Mouse (Mus musculus): Measurements from ENCODE around the gene Gm11077.

The Gm11077 gene

DNA sequence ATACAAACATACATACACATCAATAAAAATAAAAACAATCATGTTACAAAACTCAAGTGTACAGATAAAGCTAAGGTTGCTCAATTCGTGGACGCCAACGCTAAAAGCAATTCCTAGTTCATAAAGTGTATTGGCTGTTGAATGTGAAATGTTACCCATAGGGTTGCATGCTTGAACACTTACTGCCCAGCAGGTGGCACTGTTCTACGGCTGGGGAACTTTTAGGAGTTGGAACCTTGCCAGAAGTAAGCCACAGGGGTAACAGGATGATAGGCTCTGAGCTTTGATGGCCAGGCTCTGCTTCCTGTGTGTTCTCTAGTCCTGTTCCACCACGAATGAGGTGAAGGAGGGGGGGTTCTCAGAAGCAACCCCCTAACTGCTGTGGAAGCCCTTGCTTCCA lies at the start of gene Gm11077:
Gm11077 (plus strand) TSS at position 13 of the 400 bp plus-strand sequence.
- DNase-seq (ENCODE audit: low read depth): peak; percentile 26

DNA sequence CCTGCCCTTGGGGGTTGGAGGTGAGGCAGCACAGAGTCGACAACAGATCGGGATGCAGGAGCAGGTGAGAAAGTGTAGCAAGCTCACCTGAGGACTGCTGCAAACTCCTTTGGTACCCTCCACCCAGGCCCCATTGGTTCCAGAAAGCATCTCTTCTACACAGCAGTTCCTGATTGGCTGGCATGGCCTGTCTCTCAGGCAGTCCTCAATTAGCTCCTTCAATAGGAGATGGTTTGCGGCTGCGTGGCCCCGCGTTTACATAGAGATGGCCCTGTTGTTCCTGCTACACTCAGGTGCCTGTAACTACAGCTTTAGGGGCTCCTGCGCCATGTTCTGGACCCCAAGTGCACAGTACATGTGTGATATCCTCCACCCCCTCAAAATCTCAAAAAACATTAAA lies 48.4 kb upstream of the Gm11077 start:
- DNase-seq (ENCODE audit: low read depth): no peak

DNA sequence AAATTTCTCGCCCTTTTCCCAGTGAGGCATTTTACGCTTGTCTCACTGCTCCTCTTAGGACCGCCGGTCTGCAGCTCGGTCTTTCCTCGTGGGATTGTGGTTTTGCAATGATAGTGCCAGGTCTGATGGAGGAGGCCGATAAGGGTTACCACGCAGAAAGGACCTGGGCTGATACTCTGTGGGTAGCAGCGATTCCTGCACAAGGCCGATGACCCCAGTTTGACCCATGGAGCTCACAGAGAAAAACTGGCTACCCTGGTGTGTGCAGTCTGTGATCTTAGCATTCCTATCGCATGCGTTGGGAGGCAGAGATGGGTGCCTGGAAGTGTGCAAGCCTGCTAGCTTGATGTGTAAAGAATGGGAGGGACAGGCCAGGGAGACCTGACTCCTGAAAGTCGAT lies 46.3 kb upstream of the Gm11077 start:
- DNase-seq (ENCODE audit: low read depth): peak; percentile 61

- DNase-seq (ENCODE audit: low read depth): no peak
Measured at GRCm38 (mm10) chr6:140684403-140684802, 44.7 kb upstream of the Gm11077 start.

- DNase-seq (ENCODE audit: low read depth): no peak
Measured at GRCm38 (mm10) chr6:140689617-140690404, 39.3 kb upstream of the Gm11077 start.

- DNase-seq (ENCODE audit: low read depth): no peak
Measured at GRCm38 (mm10) chr6:140692160-140692559, 36.9 kb upstream of the Gm11077 start.

DNA sequence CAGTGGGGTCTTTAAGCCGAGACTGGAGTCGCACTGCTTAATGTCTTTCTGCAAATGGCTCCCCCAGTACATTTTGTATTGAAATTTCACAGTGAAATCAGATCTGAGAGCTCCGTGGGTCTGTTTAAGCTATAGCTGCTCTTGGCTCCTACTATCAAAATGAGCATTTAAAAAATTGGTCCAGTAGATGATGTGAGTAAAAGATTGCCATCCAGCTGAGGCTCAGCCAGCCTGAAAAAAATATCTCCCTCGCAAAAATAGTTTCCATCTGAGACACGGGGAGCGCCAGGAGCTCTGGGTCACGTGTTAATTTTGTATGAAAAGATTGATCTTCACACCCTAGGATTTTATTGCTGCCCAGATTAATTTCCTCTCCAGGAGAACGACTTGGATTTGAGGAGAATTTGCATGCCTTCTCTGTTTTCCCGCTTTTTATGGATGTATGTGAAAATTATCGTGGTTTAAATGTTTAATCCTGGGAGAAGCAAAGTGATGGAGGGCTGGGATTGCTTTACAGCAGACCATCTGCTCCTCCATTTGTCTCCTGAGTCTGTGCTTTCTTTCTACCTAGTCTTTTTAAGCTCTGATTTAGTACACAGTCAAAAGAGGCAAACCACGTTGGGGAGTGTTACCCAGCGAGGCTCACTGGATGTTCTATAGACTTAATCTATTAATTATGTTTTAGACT lies 32.7 kb upstream of the Gm11077 start:
- no peak for DNase-seq (ENCODE audit: low read depth)

GRCm38 (mm10) chr6:140697994-140698393 lies 31.1 kb upstream of the Gm11077 start:
- DNase-seq (ENCODE audit: low read depth): no peak

DNA sequence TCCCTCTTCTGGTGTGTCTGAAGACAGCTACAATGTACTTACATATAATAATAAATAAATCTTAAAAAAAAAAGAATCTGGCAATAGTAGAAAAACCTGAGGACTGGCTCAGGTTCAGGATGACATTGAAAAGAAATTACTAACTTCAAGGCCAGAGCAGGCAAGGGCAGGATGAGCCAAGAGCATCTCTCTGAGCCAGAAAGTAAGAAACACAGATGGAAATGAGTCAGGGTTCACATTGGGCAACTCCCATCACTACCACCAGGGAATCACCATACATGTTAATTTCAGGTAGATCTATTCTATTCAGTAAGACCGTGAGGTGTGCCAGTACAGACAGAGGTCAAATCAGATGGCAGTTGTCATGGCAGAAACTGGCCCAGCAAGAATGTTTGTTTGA lies 30.5 kb upstream of the Gm11077 start:
- DNase-seq (ENCODE audit: low read depth): no peak

GRCm38 (mm10) chr6:140701259-140701658 lies 27.8 kb upstream of the Gm11077 start:
- DNase-seq (ENCODE audit: low read depth): no peak

DNA sequence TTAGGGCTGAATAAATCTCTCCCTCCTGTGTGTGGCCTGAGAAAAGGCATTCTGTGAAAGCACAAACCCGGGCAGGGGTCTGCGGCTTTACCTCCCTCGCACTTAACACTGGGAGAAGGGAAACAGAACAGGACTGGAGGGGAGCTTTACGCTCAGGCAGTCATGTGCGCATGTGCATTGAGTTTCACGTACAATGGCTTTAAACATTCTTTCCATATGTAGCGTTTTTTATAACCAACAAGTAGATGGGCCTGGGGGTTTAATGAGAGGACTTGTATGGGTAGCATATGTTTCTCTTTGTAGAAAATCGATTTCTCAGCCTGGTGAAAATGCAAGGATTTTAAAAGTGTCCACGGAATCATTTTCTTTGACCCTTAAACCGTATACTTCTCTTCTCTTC lies 24.0 kb upstream of the Gm11077 start:
- no peak for DNase-seq (ENCODE audit: low read depth)

DNA sequence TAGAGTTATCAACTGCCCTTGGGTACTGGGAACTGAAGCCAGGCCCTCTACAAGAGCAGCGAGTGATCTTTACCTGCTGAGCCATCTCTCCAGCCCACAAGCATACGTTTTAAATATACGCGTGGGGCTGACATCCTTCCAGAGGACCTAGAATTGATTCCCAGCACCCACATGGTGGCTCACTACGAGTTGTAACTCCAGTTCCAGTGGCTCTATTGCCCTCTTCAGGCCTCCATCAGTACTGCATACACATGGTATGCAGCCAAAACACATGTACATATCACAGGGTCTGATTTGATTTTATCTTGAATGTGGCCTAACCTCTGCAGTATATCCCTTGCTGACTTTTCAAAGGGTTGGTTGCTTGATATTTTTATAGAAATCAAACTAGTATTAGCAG lies 23.0 kb upstream of the Gm11077 start:
- peak; percentile 18 for DNase-seq (ENCODE audit: low read depth)

DNA sequence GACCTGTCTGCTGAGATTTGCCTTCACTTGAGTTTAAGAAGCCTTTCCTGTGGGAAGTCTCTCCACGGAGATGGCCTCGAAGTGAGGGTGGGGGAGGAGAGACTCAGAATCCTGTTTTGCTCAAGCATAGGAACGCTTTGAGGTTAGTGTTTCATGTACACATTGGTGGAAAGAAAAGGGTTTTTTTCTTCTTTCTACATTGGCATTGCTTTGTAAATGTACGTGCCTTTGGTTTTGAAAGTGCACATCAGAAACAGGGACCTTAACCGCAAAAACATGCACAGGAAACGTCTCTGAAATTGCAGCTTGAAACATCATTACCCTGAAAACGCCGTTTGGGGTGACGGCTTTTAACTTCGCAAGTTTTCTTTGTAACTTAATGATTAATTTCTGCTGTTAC lies 21.0 kb upstream of the Gm11077 start:
- peak; percentile 38 for DNase-seq (ENCODE audit: low read depth)

DNA sequence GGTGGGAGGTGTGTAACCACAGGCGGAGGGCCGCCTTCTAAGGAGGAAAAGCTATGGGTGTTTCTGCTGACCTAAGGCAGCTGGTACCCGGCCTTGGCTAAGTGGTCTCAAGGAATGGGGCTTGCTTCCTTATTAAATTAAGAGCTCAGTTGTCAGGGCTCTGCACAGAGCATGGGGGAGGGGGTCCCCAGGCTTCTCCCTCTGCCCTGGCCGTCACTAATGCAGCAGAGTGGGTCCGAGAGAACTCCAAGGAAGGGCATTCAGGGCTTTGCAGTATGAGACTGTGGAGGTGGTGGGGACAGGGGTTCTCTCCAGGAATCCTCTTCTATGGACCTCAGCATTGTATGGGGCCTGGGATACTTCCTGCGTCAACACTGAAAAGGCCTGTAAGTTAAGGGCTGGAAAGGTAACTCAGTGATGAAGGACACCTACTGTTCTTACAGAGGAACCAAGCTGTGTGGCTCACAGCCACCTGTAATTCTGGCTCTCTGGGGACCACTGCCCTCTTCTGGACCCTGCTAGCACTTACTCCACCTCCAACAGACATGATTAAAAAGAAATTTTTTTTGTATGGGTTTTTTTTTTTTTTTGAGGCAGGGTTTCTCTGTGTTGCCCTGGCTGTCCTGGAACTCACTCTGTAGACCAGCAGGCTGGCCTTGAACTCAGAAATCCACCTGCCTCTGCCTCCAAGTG lies 19.5 kb upstream of the Gm11077 start:
- DNase-seq (ENCODE audit: low read depth): peak; percentile 61

- peak; percentile 62 for DNase-seq (ENCODE audit: low read depth)
Measured at GRCm38 (mm10) chr6:140712754-140713153, 16.3 kb upstream of the Gm11077 start.

GRCm38 (mm10) chr6:140714905-140715365 lies 14.1 kb upstream of the Gm11077 start:
- peak; percentile 82 for DNase-seq (ENCODE audit: low read depth)

GRCm38 (mm10) chr6:140722058-140722457 lies 7.0 kb upstream of the Gm11077 start:
- DNase-seq (ENCODE audit: low read depth): no peak

DNA sequence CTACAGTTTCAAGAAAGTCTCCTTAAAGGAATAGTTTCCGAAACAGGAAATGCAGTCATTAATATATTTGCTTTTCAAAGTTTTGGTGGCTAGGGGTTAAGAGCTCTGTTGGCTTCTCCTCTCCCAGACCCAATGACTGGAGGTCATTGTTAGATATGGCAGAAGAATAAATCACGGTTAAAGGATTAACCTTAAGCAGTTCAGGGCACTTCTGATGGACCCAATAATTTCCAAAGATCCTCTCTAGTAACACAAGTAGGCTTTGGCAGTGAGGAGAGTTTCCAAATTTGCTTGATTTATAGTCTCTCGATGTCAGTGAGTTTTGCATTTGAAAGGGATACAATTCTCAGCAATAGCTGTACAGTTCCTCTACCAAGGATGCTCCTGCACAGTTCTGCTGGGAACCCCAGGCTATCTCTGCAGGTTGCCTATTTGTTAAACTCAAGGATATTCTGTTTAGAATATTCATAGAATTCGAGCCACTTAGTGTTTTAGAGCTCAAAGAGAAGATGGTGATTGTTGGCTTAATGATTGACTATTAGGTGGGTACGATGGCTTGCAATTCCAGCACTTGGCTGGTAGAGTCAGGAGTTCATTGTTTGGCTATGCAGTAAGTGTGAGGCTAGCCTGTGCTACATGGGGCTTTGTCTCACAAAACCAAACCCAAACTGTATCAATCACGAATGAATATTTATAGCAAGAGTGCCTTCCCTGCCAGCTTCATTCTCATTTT lies 1.8 kb downstream of the Gm11077 start:
- no peak for DNase-seq (ENCODE audit: low read depth)

- DNase-seq (ENCODE audit: low read depth): no peak
Measured at GRCm38 (mm10) chr6:140731402-140731730, 2.3 kb downstream of the Gm11077 start.

GRCm38 (mm10) chr6:140732971-140733640 lies 4.0 kb downstream of the Gm11077 start:
- DNase-seq (ENCODE audit: low read depth): no peak

- no peak for DNase-seq (ENCODE audit: low read depth)
Measured at GRCm38 (mm10) chr6:140733641-140733986, 4.5 kb downstream of the Gm11077 start.

DNA sequence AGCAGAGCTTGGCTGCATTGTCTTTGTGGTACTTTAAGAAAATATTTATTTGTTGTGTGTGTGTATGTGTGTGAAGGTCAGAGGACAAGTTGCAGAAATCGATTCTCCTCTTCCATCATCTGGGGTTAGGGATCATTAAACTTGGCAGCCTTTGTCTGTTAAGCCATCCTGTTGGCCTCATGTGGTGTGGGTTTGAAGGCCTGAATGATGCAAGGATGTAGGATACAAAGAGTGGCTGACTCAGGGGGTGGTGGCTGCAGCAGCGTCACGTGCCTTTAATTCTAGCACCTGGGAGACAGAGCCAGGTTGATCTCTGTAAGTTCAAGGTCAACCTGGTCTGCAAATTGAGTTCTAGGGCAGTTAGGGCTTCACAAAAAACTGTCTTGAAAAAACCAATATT lies 16.5 kb downstream of the Gm11077 start:
- no peak for DNase-seq (ENCODE audit: low read depth)

Data from 416B (cell line).